Mouse (Mus musculus): Measurements from ENCODE around the gene Ermap. TPM values are rescaled to one million over a fixed set of nuclear protein-coding genes. Genes with fewer than 3 reads are reported as not detected.

Ermap gene
- polyA plus RNA-seq, 1 experiment from 2014 or later: 341 TPM

DNA sequence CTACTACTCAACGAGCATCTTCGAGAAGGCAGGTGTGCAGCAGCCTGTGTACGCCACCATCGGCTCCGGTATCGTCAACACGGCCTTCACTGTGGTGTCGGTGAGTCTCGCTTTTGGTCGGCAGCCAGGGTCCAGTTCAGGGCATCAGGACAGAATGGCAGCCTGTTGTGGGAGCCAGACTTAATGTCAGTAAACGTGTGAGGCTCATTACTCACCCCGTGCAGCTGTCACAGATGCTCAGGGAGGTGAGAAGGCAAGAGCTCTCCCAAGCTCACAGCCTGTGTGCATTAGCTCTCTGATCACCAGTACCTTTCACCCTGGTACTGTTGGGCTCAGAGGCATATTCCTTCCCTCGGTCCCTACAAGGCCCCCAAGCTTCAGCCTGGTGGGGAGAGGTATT is 56.0 kb downstream of the Ermap start:
- 92% methylated on average over 13 of the region's 13 CpGs for WGBS (ENCODE audit: insufficient replicate concordance)
- no peak overlapping the region for H3K9ac ChIP-seq
- no peak overlapping the region for H3K4me2 ChIP-seq
- ATAC-seq (ENCODE audit: low read depth) (no peak), DNase-seq (no peak)
- H3K4me3 ChIP-seq (replicated peaks): no peak overlapping the region
- no peaks in the 10 kb centered on the region for H3K9me3 ChIP-seq (replicated peaks)
- H3K27me3 ChIP-seq: no peaks in the 10 kb centered on the region
- peaks cover 100% of the 10 kb centered on the region for H3K36me3 ChIP-seq
- peaks cover 57% of the 10 kb centered on the region for H3K4me1 ChIP-seq (replicated peaks)
- H3K27ac ChIP-seq: peak overlapping the region; percentile 4; the same call in 1 of the 2 replicates

DNA sequence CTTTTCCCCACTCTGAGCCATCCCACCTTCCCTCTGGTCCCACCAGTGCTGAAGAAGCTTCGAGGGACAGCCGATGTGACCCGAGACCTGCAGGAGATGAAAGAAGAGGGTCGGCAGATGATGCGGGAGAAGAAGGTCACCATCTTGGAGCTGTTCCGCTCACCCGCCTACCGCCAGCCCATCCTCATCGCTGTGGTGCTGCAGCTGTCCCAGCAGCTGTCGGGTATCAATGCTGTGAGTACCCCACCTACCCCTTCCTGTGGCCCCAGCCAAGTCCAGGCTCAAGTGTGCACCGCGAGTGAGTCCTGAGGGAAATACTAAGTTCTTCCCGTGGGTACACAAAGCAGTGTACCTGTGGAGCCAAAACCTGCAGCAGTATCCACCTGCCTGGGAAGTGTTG is 56.5 kb downstream of the Ermap start:
- DNase-seq: no peak
- H3K4me2 ChIP-seq: no peak overlapping the region
- H3K9ac ChIP-seq: no peak overlapping the region
- WGBS (ENCODE audit: insufficient replicate concordance): 91% methylated on average over 13 of the region's 13 CpGs
- H3K9me3 ChIP-seq (replicated peaks): no peaks in the 10 kb centered on the region
- H3K27ac ChIP-seq: 0 out of 2 replicates have a peak overlapping the region, but pooled peaks have one; percentile 4
- H3K4me1 ChIP-seq (replicated peaks): peaks cover 58% of the 10 kb centered on the region
- peaks cover 100% of the 10 kb centered on the region for H3K36me3 ChIP-seq
- ATAC-seq (ENCODE audit: low read depth): no peak
- no peaks in the 10 kb centered on the region for H3K27me3 ChIP-seq
- H3K4me3 ChIP-seq (replicated peaks): no peak overlapping the region

DNA sequence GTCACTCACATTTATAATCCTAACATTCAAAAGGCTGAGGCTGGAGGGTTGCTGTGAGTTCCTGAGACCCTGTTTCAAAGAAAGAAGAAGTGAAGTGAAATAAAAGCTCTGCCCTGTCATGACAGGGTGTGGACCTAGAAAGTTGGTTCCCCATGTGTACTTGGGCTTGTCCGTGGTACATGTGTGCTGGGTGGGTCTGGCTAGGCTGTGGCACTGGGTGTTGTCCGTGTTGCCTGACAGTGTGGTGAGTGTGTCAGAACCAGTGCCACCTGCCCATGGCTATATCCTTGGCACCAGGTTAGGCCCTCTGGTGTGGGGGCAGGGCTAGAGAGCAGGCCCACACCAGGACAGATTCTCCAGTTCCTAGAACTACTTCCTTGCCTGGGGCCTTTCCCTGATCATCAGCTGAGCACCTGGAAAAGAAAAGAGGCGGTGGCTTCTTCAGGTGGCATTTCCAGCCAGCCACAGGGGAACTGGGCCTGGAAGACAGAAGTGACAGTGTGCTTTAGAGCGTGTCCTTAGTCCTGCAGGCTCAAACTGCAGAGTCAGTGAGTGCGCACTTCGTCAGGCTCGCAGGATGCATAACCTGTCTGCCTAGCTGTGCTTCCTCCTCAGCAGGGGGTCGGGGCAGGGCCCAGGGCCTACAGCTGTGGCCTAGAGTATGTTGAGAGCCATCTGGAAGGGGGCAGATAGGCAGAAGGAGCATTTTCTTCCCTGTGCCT is 58.5 kb downstream of the Ermap start:
- WGBS (ENCODE audit: insufficient replicate concordance): 87% methylated on average over 8 of the region's 8 CpGs
- Histone ChIP-seq H3K4me2 (no peak overlapping the region), H3K4me1 (replicated peaks) (peaks cover 58% of the 10 kb centered on the region), H3K9me3 (replicated peaks) (no peaks in the 10 kb centered on the region), H3K9ac (no peak overlapping the region), H3K36me3 (peaks cover 100% of the 10 kb centered on the region), H3K27ac (no peak overlapping the region; the same call in none of the 2 replicates), H3K27me3 (no peaks in the 10 kb centered on the region), H3K4me3 (replicated peaks) (no peak overlapping the region)
- DNase-seq (no peak), ATAC-seq (ENCODE audit: low read depth) (peak; percentile 7; the same call in 1 of the 2 replicates)

DNA sequence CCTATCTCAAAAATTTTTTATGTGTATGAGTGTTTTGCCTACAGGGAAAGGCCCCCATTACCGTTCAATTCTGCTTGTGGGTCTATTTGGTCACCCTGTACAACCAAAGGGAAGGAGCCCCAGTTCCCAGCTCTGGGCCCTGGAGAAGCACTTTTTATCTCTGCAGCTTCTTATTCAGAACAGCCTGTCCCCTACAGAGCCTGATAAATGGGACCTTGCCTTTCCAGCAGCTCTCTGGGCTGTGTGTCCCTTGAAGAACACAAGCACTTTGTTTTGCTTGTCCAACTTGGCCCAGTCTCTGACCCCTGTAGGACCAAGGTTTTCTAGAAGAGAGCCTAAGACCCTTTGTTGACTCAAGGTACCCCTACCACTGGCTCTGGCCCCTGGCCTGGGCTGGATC is 60.7 kb downstream of the Ermap start:
- peaks cover 71% of the 10 kb centered on the region for H3K4me1 ChIP-seq (replicated peaks)
- H3K9ac ChIP-seq: peak overlapping the region; percentile 52
- no peak for DNase-seq
- H3K4me3 ChIP-seq (replicated peaks): no peak overlapping the region
- H3K27ac ChIP-seq: peak overlapping the region; percentile 68
- H3K27me3 ChIP-seq: no peaks in the 10 kb centered on the region
- ATAC-seq (ENCODE audit: low read depth): no peak
- peaks cover 100% of the 10 kb centered on the region for H3K36me3 ChIP-seq
- WGBS (ENCODE audit: insufficient replicate concordance): 81% methylated on average over 1 of the region's 1 CpGs
- H3K4me2 ChIP-seq: 0 out of 2 replicates have a peak overlapping the region, but pooled peaks have one; percentile 21
- H3K9me3 ChIP-seq (replicated peaks): no peaks in the 10 kb centered on the region

DNA sequence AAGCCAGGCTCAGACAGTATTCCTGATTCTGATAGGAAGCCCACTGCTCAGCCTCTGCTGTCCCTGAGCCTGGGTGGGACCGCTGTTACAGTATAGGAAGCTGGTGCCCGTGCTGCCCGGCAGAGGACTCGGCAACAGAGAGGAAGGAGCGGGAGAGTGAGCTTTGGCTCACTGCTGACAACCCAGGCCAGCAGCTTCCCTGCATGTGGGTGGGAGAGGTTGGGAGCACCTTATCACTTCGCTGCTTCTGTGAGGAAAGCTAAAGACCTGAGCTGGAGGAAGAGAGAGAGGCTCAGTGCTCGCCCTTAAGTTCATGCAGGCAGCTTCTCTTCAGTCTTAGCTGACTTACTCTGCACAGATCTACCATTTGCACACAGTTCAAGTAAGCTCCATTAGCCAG is 61.3 kb downstream of the Ermap start:
- 51% methylated on average over 7 of the region's 7 CpGs for WGBS (ENCODE audit: insufficient replicate concordance)
- H3K4me1 ChIP-seq (replicated peaks): peaks cover 77% of the 10 kb centered on the region
- H3K27me3 ChIP-seq: no peaks in the 10 kb centered on the region
- ATAC-seq (ENCODE audit: low read depth): peak; percentile 14; the same call in 1 of the 2 replicates
- peak overlapping the region; percentile 52 for H3K9ac ChIP-seq
- H3K4me3 ChIP-seq (replicated peaks): no peak overlapping the region
- peak overlapping the region; percentile 21; the same call in 1 of the 2 replicates for H3K4me2 ChIP-seq
- H3K9me3 ChIP-seq (replicated peaks): no peaks in the 10 kb centered on the region
- H3K27ac ChIP-seq: peak overlapping the region; percentile 68
- H3K36me3 ChIP-seq: peaks cover 100% of the 10 kb centered on the region
- DNase-seq: no peak

DNA sequence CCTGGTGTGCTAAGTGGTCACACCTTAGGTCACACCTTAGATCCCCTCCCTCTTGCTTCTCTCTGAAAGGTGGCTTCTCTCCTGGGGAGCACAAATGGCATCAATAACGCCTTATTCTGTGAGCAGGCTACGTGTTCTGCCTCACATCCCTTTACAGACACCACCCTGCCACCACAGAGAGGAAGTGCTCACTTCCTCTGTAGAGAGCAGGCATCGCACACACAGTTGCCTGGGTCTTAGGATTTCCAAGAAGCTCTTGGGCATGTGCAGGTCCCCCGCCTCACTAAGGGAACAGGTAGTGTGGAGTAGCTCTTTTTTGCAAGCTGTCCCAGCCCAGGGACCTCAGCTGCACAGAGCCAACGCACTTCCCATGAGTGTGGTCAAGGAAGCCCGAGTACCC is 62.6 kb downstream of the Ermap start:
- no peaks in the 10 kb centered on the region for H3K9me3 ChIP-seq (replicated peaks)
- H3K27ac ChIP-seq: peak overlapping the region; percentile 68
- 0 out of 2 replicates have a peak overlapping the region, but pooled peaks have one; percentile 15 for H3K4me2 ChIP-seq
- peaks cover 100% of the 10 kb centered on the region for H3K36me3 ChIP-seq
- DNase-seq (no peak), ATAC-seq (ENCODE audit: low read depth) (no peak)
- WGBS (ENCODE audit: insufficient replicate concordance): 25% methylated on average over 6 of the region's 6 CpGs
- H3K9ac ChIP-seq: peak overlapping the region; percentile 12
- no peak overlapping the region for H3K4me3 ChIP-seq (replicated peaks)
- no peaks in the 10 kb centered on the region for H3K27me3 ChIP-seq
- H3K4me1 ChIP-seq (replicated peaks): peaks cover 90% of the 10 kb centered on the region

DNA sequence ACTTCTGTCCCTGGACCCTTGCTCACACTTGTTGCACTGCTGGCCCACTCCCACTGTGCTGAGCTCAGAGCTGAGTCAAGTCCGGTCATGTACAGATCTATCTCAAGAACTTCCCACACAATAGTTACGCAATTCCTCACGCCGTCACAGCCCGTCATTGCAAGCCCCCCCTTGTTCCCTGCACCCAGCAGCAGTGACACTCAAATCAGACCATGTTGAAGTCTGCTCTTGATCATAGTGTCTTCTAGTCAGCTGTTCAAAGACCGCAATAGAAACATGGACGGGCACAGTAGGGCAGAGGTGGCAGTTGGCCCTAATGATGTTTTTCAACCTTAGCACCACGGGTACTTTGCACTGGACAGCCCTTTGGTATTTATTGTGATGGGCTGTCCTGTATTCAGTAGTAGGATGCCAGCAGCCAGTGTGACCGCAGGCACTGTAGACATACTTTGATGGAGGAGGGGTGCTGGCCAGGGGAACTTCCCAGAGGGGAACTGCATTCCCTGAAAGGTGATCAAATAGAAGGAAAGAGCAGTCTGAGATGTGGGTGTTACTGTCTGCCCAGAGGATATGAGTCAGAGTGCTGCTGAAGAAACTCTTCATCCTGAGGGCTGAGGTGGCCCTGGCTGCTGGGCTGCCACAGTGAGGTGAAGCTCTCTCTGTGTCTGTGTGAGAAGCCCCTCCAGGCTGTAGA is 64.1 kb downstream of the Ermap start:
- 0 out of 2 replicates have a peak overlapping the region, but pooled peaks have one; percentile 10 for H3K9ac ChIP-seq
- WGBS (ENCODE audit: insufficient replicate concordance): 66% methylated on average over 9 of the region's 9 CpGs
- peaks cover 97% of the 10 kb centered on the region for H3K4me1 ChIP-seq (replicated peaks)
- ATAC-seq (ENCODE audit: low read depth) (no peak), DNase-seq (no peak)
- 0 out of 2 replicates have a peak overlapping the region, but pooled peaks have one; percentile 8 for H3K4me3 ChIP-seq (replicated peaks)
- no peak overlapping the region for H3K4me2 ChIP-seq
- peak overlapping the region; percentile 68 for H3K27ac ChIP-seq
- peaks cover 100% of the 10 kb centered on the region for H3K36me3 ChIP-seq
- no peaks in the 10 kb centered on the region for H3K9me3 ChIP-seq (replicated peaks)
- H3K27me3 ChIP-seq: no peaks in the 10 kb centered on the region

MicroRNAs within 50 kb of the gene (microRNA counts, 519-probe panel; counts per million panel counts)
- microRNA mmu-miR-1957: 114 counts per million

Small RNA genes within 50 kb of the gene (microRNA-seq; reads per million reads assigned to microRNA genes)
- gene Mir1957a: not detected

Other genes starting within 250 kb of the Ermap start
- not detected in 2 replicates for gene Lao1, start 228.4 kb downstream of the Ermap start, polyA plus RNA-seq (2015; fragmentation: Nextera tagmentation; extraction: Ambion mirVana)
- 272 and 303 TPM in 2 replicates for gene Slc2a1, start 81.3 kb downstream of the Ermap start, polyA plus RNA-seq (2015; fragmentation: Nextera tagmentation; extraction: Ambion mirVana)
- 2.8 and 2.9 TPM in 2 replicates for gene Zfp691, start 15.8 kb downstream of the Ermap start, polyA plus RNA-seq (2015; fragmentation: Nextera tagmentation; extraction: Ambion mirVana)
- 121 and 130 TPM in 2 replicates for gene Svbp, start 5.3 kb upstream of the Ermap start, polyA plus RNA-seq (2015; fragmentation: Nextera tagmentation; extraction: Ambion mirVana)
- gene Tmem269, start 28.2 kb upstream of the Ermap start, polyA plus RNA-seq (2015; fragmentation: Nextera tagmentation; extraction: Ambion mirVana): not detected in 2 replicates
- 16.1 and 16.5 TPM in 2 replicates for gene AU022252, start 42.7 kb upstream of the Ermap start, polyA plus RNA-seq (2015; fragmentation: Nextera tagmentation; extraction: Ambion mirVana)
- gene P3h1, start 42.9 kb upstream of the Ermap start, polyA plus RNA-seq (2015; fragmentation: Nextera tagmentation; extraction: Ambion mirVana): 9.3 and 9.4 TPM in 2 replicates
- gene Cldn19, start 65.4 kb upstream of the Ermap start, polyA plus RNA-seq (2015; fragmentation: Nextera tagmentation; extraction: Ambion mirVana): not detected in 2 replicates
- 342 and 392 TPM in 2 replicates for gene Ybx1, start 104.6 kb upstream of the Ermap start, polyA plus RNA-seq (2015; fragmentation: Nextera tagmentation; extraction: Ambion mirVana)
- 87.9 and 92.5 TPM in 2 replicates for gene Ppih, start 130.5 kb upstream of the Ermap start, polyA plus RNA-seq (2015; fragmentation: Nextera tagmentation; extraction: Ambion mirVana)
- 1.1 and 2.0 TPM in 2 replicates for gene Ccdc30, start 225.5 kb upstream of the Ermap start, polyA plus RNA-seq (2015; fragmentation: Nextera tagmentation; extraction: Ambion mirVana)
- gene Ppcs, start 232.4 kb upstream of the Ermap start, polyA plus RNA-seq (2015; fragmentation: Nextera tagmentation; extraction: Ambion mirVana): 14.9 and 16.0 TPM in 2 replicates
- gene Zmynd12, start 232.8 kb upstream of the Ermap start, polyA plus RNA-seq (2015; fragmentation: Nextera tagmentation; extraction: Ambion mirVana): 0.17 TPM in 1 of 2 replicates, not detected in the other

Measured in liver, embryonic 13.5 days (tissue).